Mouse (Mus musculus): ENCODE measurements around the gene Kctd19.

The Kctd19 gene

GRCm38 (mm10) chr8:105413391-105413790 is at the start of gene Kctd19, which contains the start of gene Lrrc36:
Kctd19 (minus strand) TSS chr8:105413502.
Lrrc36 (plus strand) TSS chr8:105413571.
- DNase-seq, result peak; percentile 12

- no peak for DNase-seq
These were observed 47.9 kb upstream of the Kctd19 start for GRCm38 (mm10) chr8:105461085-105461803.

DNA sequence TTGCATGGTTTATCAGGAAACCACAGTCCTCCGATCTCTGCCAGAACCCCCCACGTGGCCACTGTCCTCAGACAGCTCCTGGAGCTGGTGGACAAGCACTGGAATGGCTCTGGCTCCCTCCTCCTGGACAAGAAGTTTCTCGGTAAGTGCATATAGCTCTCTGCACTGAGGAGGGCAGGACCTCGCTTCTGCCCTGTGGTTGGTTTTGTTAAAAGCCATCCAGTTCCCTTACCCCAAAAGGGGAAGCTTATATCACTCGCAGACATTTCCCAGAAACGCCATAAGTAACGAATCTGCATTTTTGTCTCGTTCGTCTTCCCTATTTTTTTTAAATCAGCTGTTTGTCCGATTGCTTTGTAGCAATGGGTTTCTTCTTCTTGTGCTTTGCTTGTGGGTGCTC is 41.9 kb upstream of the Kctd19 start:
- DNase-seq, result no peak

DNA sequence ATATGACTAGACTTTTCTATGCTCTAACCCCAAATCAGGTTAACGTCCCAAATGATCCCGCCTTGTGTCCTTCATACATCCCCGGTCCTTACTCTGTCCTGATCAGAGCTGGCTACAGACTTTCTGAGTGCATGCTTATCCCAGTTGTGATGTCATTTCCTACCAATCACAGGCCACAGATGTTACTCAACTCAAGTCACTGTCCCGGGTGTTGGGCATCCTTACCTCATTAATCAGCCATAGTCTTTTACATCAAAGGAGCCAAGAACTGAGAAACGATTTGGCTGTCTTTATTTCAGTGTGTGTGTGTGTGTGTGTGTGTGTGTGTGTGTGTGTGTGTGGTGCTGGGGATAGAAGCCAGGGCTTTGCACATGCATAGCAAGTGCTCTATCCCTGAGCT is 40.8 kb upstream of the Kctd19 start:
- DNase-seq, result no peak

- no peak for DNase-seq
These were observed 40.0 kb upstream of the Kctd19 start for GRCm38 (mm10) chr8:105453296-105453695.

DNA sequence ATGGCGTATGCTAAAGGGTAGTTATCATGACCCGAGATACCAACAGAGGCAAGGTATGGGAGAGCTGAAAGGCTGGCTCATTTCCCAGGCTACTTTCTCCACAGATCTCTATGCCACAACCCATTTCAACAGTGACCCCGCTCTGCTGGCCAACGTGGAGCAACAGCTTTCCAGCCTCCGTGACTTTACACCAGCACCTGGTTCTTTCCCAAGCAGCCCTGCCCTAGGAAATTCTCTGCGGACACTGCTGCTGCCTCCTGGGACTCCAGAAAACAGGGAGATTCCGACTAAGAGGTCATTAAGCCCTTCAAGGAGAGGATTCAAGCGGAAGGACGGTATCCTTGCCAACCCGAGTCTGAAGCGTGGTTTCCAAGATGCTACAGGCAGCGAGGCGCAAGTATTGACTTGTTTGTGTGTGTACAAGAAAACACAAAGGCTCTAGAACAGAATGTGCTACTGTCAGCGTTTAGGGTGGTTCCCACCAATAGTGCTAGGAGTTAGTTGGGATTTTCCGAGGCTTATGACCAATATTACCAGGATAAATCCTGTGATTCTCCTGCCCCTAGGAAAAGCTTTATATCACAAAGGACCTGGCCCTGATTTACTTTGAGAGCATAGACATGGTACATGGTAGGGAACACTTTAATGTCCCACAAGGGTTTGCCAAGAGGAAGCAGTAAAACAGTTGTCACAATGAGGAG is 38.8 kb upstream of the Kctd19 start:
- no peak for DNase-seq

- DNase-seq, result no peak
These were observed 37.7 kb upstream of the Kctd19 start for GRCm38 (mm10) chr8:105450977-105451376.

- DNase-seq, result no peak
These were observed 35.3 kb upstream of the Kctd19 start for GRCm38 (mm10) chr8:105448596-105448995.

- DNase-seq, result no peak
These were observed 34.9 kb upstream of the Kctd19 start for GRCm38 (mm10) chr8:105448188-105448587.

DNA sequence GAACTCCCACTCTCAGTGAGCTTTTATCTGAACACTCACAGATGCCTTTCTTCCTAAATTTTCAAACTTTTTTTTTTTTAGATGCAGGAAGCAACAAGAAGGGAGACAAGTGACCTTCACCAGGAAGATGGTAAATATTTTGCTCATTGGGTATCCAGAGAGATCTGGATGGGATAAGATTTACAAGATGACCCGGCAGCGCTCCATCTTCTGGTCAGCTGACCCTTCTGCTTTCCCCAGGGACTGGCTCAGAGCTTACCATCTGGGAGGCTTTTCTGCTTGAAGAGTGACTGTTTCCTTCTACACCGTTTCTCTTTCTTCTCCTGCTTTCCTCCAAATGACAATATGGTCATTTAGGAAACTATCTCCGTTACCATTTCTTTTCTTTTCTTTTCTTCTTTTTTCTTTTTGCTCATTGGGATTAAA is 32.8 kb upstream of the Kctd19 start:
- no peak for DNase-seq

DNA sequence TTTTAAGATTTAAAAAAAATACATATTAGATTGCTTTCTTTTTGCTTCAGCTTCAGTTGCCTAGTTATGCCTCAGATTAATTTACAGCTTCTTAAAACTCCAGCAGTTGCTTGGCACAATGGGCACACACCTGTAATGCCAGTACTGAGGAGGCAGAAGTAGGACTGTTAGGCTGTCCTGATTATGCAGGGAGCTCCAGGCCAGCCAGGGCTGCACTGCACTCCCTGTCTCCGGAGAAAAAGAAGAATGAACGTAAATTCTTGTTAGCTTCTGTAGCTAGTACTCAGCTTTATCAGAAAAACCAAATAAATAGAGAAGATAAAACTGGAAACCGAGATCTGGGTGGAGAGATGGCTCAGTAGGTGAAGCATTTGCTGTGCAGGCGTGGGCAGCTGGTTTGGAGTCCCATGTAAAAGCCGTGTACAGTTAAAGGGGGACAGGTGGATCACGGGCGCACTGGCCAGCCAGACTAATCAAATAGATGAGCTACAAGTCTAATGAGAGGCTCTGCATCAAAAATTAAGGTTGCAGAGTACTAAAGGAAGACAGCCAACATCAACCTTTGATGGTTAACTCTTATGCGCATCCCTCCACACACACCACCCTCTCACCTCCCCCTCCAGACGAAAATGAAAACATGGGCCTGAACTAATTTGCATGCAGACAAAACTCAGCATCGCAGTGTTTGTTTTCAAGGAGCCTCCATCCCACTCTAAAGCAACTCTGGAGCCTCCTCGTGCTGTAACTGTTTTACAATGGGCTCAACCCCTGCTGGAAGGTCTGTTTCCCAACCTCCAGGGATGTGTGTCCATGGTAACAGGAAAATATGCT is 32.2 kb upstream of the Kctd19 start:
- DNase-seq, result no peak

DNA sequence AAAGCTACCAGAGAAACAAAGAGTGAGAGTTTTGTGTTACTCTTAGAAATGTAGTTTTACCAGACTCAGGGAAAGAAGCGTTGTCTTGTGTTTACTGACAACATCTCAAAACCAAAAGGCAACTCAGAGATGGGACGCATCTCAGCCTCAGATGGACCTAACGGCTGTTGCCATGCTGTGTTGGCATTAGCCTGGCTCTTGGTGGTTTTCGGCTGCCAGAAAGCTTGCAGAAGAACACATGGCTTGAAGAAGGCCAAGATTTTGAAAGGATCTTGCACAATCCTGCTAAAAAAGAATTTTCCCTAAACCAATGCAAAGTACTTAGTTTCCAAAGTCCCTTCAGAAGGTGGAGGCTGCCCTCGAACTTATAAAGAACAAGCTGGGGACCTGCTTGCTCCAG is 29.4 kb upstream of the Kctd19 start:
- DNase-seq, result no peak

DNA sequence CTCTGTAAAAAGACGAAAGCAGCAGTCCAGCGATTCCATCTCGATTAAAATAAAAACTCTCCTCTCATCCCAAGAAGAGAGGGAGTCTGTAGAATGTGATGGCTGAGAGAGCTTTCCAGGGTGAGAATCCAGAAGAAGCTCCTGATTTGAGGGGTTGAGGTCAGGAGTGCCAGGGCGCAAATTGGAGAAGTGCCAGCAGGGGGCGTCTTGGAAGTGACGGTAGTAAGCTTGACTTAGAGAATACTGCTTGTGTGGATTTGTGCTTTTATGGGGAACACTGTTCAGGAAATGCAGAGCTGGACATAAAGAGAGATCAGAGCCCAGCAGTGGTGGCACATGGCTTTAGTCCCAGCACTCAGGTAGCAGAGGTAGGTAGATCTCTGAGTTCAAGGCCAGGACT is 28.1 kb upstream of the Kctd19 start:
- no peak for DNase-seq

GRCm38 (mm10) chr8:105438865-105439264 is 25.6 kb upstream of the Kctd19 start:
- DNase-seq, result no peak

GRCm38 (mm10) chr8:105437078-105437748 is 23.9 kb upstream of the Kctd19 start:
- no peak for DNase-seq

GRCm38 (mm10) chr8:105436218-105436617 is 22.9 kb upstream of the Kctd19 start:
- no peak for DNase-seq

GRCm38 (mm10) chr8:105434136-105434535 is 20.8 kb upstream of the Kctd19 start:
- no peak for DNase-seq

DNA sequence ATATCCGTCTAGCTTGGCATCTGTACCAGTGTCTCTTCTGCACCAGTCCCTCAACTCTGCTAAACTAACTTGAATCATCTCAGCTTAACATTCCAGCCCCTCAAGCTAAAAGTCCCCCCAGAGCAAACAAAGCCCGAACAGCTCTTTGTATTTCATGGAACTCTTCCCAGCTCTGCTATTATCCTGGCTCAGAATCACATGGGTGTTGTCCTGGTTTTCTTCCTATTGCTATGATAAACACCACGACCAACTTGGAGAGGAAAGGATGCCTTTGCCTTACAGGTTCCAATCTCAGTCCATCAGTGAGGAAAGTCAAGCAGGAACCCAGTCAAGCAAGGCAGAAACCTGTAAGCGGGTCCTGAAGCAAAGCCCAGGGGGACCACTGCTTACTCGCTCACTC is 20.2 kb upstream of the Kctd19 start:
- DNase-seq, result no peak

GRCm38 (mm10) chr8:105433021-105433420 is 19.7 kb upstream of the Kctd19 start:
- no peak for DNase-seq

DNA sequence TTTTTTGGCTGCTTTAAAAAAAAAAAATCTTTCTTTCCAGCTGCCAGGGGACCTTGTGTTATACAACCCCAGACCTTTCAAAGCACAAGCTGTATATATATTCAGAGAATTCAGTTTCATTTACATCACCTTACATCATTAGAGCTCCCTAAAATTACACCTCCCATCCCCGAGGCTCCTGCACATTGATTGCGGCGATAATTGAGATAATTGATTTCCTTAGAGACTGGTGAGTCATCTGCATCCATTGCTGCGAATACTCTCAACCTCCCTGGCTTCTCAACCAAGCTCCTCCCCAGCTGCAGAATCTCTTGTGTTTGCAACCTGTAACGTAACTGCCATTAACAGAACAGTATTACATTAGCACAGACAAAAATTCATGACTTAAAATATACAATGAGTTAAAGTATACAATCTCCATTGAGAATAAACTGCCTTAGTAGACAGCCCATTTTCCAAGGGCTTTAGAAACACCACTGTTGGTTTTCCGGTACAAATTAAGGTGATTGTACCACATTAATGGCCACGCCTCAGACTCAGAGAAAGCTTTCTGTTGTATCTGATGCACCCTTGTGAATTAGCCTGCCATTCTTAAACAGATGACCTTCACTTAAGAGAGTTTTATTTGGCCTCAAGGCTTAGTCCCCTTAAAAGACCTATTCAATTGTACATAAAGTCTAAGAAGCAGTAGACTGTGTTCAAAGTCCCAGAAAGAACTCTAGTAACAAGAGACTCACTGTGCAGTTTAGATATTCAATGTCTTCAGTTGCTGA is 18.6 kb upstream of the Kctd19 start:
- DNase-seq, result no peak

DNA sequence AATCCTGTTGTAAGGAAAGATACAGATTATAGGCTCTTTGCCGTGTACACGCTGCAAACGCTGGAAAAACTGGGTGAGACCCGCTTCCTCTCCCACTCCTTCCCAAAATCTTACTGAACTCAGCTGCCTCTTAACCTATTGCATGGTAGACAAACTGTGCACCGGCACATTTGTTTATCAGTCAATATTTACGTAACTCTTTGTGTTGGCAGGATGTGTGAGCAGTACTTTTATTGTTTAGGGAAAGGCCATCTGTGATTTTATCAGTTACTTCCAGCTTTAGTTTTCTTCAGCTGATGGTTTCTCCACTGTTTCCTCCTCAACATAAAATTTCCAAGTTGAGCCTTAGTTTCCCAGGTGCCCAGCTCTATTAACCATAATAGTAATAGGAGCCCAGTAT is 13.6 kb upstream of the Kctd19 start:
- no peak for DNase-seq

GRCm38 (mm10) chr8:105422006-105422405 is 8.7 kb upstream of the Kctd19 start:
- DNase-seq, result no peak

All from kidney, adult 11 months (tissue).